In the genomic region with DNA sequence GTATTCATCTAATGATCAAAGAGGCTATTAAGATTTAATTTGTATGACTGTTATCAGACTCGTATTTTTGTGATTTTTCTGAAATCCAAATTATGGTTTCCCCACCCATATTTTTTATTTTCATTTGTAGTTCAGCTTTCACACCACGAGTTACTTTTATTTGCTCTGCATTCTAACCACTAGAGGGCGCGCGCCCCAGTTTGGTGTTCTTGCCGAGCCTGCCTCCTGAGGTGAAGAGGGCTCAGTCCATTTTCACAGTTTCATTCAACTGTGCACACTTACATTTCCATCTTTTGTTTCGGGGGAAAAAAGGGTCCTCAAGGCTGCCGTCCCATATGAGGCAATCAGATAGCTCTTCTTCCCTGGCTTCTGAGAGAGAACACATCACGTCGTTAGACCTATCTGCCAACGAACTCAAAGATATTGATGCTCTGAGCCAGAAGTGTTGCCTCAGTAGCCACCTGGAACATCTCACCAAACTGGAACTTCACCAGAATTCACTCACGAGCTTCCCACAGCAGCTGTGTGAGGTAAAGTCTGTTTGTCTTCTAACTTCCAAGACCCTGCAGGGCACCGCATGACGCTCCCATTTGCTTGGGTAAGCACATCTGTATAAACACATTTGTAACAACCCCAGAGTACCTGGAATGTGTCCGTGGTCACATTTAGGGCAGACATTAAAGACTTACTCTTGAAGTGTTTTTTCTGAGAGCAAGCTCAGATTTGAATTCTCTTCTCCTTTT, we compare ENCODE assay signal across 9 mouse cellular contexts.
DNase-seq lines count a peak whose midpoint lies in the region; ATAC-seq lines count a peak whose summit lies in the region.
"Had no signal": no experiment of that assay in that cellular context is flagged by ENCODE, and none has a peak within 500 bp of the region (broad histone marks: within the 10 kb centered on the region; RNA-seq: fewer than 3 reads in every experiment).

No protein-coding gene starts in this region.

- intact Hi-C loops in heart, postnatal 36 days (cut with DNase I) = loop anchor here (5.0 kb wide), 1 partner anchor 35 kb away; no protein-coding TSS in a partner anchor

- no peak overlapping the region for H3K4me2 ChIP-seq in forebrain, embryonic 14.5 days (ENCODE audit: low read length)
- H3K4me2 ChIP-seq in forebrain, embryonic 13.5 days = no peak overlapping the region
- H3K4me2 ChIP-seq in midbrain, embryonic 14.5 days (ENCODE audit: low read length) = no peak overlapping the region
- no peak overlapping the region for H3K4me2 ChIP-seq in midbrain, embryonic 15.5 days
- H3K4me2 ChIP-seq: hindbrain, embryonic 15.5 days had no signal

- no peak for ATAC-seq in forebrain, embryonic 14.5 days
- ATAC-seq in forebrain, embryonic 13.5 days = no peak
- no peak for ATAC-seq in midbrain, embryonic 14.5 days (ENCODE audit: low FRiP score, low TSS enrichment)
- ATAC-seq in midbrain, embryonic 15.5 days (replicated peaks) = no peak

- 50% methylated on average over 15 of the region's 15 CpGs for WGBS in forebrain, embryonic 14.5 days
- 48% methylated on average over 15 of the region's 15 CpGs for WGBS in forebrain, embryonic 13.5 days
- WGBS in midbrain, embryonic 14.5 days = 51% methylated on average over 15 of the region's 15 CpGs
- WGBS in midbrain, embryonic 15.5 days = 48% methylated on average over 15 of the region's 15 CpGs

- no peaks in the 10 kb centered on the region for H3K27me3 ChIP-seq in forebrain, embryonic 14.5 days (replicated peaks; ENCODE audit: control insufficient read depth, insufficient read depth, low read length)
- no peaks in the 10 kb centered on the region for H3K27me3 ChIP-seq in forebrain, embryonic 13.5 days
- no peaks in the 10 kb centered on the region for H3K27me3 ChIP-seq in midbrain, embryonic 14.5 days (ENCODE audit: control insufficient read depth, insufficient read depth, low read length)
- H3K27me3 ChIP-seq in midbrain, embryonic 15.5 days (replicated peaks) = no peaks in the 10 kb centered on the region
- H3K27me3 ChIP-seq: hindbrain, embryonic 15.5 days had no signal

- no peak overlapping the region for H3K4me3 ChIP-seq in forebrain, embryonic 14.5 days (ENCODE audit: low read depth, low read length)
- no peak overlapping the region for H3K4me3 ChIP-seq in forebrain, embryonic 13.5 days
- no peak overlapping the region for H3K4me3 ChIP-seq in midbrain, embryonic 14.5 days (replicated peaks; ENCODE audit: low read depth, low read length)
- no peak overlapping the region for H3K4me3 ChIP-seq in midbrain, embryonic 15.5 days
- H3K4me3 ChIP-seq: hindbrain, embryonic 15.5 days had no signal

- H3K4me1 ChIP-seq in forebrain, embryonic 14.5 days (ENCODE audit: control insufficient read depth, insufficient read depth, low read length) = no peaks in the 10 kb centered on the region
- no peaks in the 10 kb centered on the region for H3K4me1 ChIP-seq in forebrain, embryonic 13.5 days
- H3K4me1 ChIP-seq in midbrain, embryonic 14.5 days (ENCODE audit: control insufficient read depth, insufficient read depth, low read length) = no peaks in the 10 kb centered on the region
- no peaks in the 10 kb centered on the region for H3K4me1 ChIP-seq in midbrain, embryonic 15.5 days
- H3K4me1 ChIP-seq: hindbrain, embryonic 15.5 days had no signal

- no peak overlapping the region for H3K9ac ChIP-seq in forebrain, embryonic 14.5 days (ENCODE audit: low read length)
- no peak overlapping the region for H3K9ac ChIP-seq in forebrain, embryonic 13.5 days
- H3K9ac ChIP-seq in midbrain, embryonic 14.5 days (replicated peaks; ENCODE audit: low read length) = no peak overlapping the region
- H3K9ac ChIP-seq in midbrain, embryonic 15.5 days = no peak overlapping the region
- H3K9ac ChIP-seq: hindbrain, embryonic 15.5 days had no signal

- DNase-seq in forebrain, embryonic 14.5 days (ENCODE audit: low spot score) = peak; percentile 45
- peak; percentile 72 for DNase-seq in midbrain, embryonic 14.5 days
- peak; percentile 5 for DNase-seq in c-Kit-positive CD71-positive TER-119-negative erythroid progenitor cells, embryonic 14.5 days (ENCODE audit: low read depth)
- DNase-seq in heart, postnatal 36 days = peak; percentile 40 to 49
- peak; percentile 35 to 62 for DNase-seq in lung, postnatal 4 days
- DNase-seq in thymus, postnatal 4 days = peak; percentile 82

- H3K36me3 ChIP-seq in forebrain, embryonic 14.5 days (ENCODE audit: control insufficient read depth, insufficient read depth, low read length) = no peaks in the 10 kb centered on the region
- no peaks in the 10 kb centered on the region for H3K36me3 ChIP-seq in forebrain, embryonic 13.5 days (ENCODE audit: poor library complexity, severe bottlenecking)
- no peaks in the 10 kb centered on the region for H3K36me3 ChIP-seq in midbrain, embryonic 14.5 days (ENCODE audit: control insufficient read depth, insufficient read depth, low read length)
- no peaks in the 10 kb centered on the region for H3K36me3 ChIP-seq in midbrain, embryonic 15.5 days (replicated peaks)
- H3K36me3 ChIP-seq: hindbrain, embryonic 15.5 days had no signal

- no peaks in the 10 kb centered on the region for H3K9me3 ChIP-seq in forebrain, embryonic 14.5 days (replicated peaks; ENCODE audit: control insufficient read depth, low read length)
- H3K9me3 ChIP-seq in forebrain, embryonic 13.5 days (replicated peaks) = no peaks in the 10 kb centered on the region
- H3K9me3 ChIP-seq in midbrain, embryonic 14.5 days (ENCODE audit: control insufficient read depth, low read length) = no peaks in the 10 kb centered on the region
- H3K9me3 ChIP-seq in midbrain, embryonic 15.5 days = no peaks in the 10 kb centered on the region
- H3K9me3 ChIP-seq: hindbrain, embryonic 15.5 days had no signal

- H3K27ac ChIP-seq in forebrain, embryonic 14.5 days (ENCODE audit: low read depth, low read length) = no peak overlapping the region
- no peak overlapping the region for H3K27ac ChIP-seq in forebrain, embryonic 13.5 days
- no peak overlapping the region for H3K27ac ChIP-seq in midbrain, embryonic 14.5 days (replicated peaks; ENCODE audit: low read depth, low read length)
- no peak overlapping the region for H3K27ac ChIP-seq in midbrain, embryonic 15.5 days
- H3K27ac ChIP-seq: hindbrain, embryonic 15.5 days had no signal

Comparison
In these comparisons a context has a peak if more than half of its experiments do, and no peak if none do; other contexts are left out.
1. DNase-seq: peak in every context shown above with its lines; median percentile 82 in thymus, postnatal 4 days; 72 in midbrain, embryonic 14.5 days; 48 in lung, postnatal 4 days; 45 in forebrain, embryonic 14.5 days; 44 in heart, postnatal 36 days; 5 in c-Kit-positive CD71-positive TER-119-negative erythroid progenitor cells, embryonic 14.5 days.